8 mouse cellular contexts compared by ENCODE assay signal in genomic region chr1:55161895-55162294, GRCm38 (mm10). TPM values are rescaled to one million over a fixed set of nuclear protein-coding genes. Genes with fewer than 3 reads are reported as not detected.
DNase-seq lines count a peak whose midpoint lies in the region; ATAC-seq and TF ChIP-seq lines count a peak whose summit lies in the region.

No protein-coding gene starts in this region.

- peak; percentile 19 to 24 for DNase-seq in cerebellum, adult 2 months
- DNase-seq in cerebellum, adult 8-10 months = no peak
- no peak for DNase-seq in testis, postnatal 14 days (ENCODE audit: low spot score)
- DNase-seq in forebrain, postnatal 0 days = no peak
- DNase-seq in ovary, adult 18-20 months (ENCODE audit: low spot score) = no peak
- DNase-seq in frontal cortex, adult 2 months (ENCODE audit: extremely low spot score in 1 of 2, low spot score in 1 of 2) = no peak

- 75% methylated on average over 7 of the region's 7 CpGs for WGBS in cerebellum, adult 2 months
- WGBS in forebrain, postnatal 0 days = 65% methylated on average over 7 of the region's 7 CpGs
- WGBS in midbrain, embryonic 12.5 days = 71% methylated on average over 7 of the region's 7 CpGs

- no peak for TF ChIP-seq POLR2A in cerebellum, adult 2 months (IDR thresholded peaks at IDR 0.05; ENCODE audit: borderline replicate concordance, insufficient read depth, low read length)
- no peak for TF ChIP-seq POLR2A in testis, adult 2 months (IDR thresholded peaks at IDR 0.05; ENCODE audit: control insufficient read depth, low read depth, low read length)

- H3K4me1 ChIP-seq in cerebellum, adult 2 months (ENCODE audit: control insufficient read depth, insufficient read depth, low read length) = peaks cover 7% of the 10 kb centered on the region
- H3K4me1 ChIP-seq in testis, adult 2 months (ENCODE audit: control insufficient read depth, insufficient read depth, low read length) = no peaks in the 10 kb centered on the region
- no peaks in the 10 kb centered on the region for H3K4me1 ChIP-seq in forebrain, postnatal 0 days (ENCODE audit: insufficient read depth)
- no peaks in the 10 kb centered on the region for H3K4me1 ChIP-seq in midbrain, embryonic 12.5 days

- 0 out of 2 replicates have a peak, but pooled peaks have one; percentile 57 for ATAC-seq in forebrain, postnatal 0 days
- ATAC-seq in midbrain, embryonic 12.5 days (ENCODE audit: low FRiP score, low read depth) = 0 out of 2 replicates have a peak, but pooled peaks have one; percentile 23

- no peak overlapping the region for H3K4me3 ChIP-seq in cerebellum, adult 2 months (replicated peaks; ENCODE audit: insufficient read depth, low read depth, low read length)
- no peak overlapping the region for H3K4me3 ChIP-seq in testis, adult 2 months (ENCODE audit: control insufficient read depth, low read depth, low read length)
- H3K4me3 ChIP-seq in forebrain, postnatal 0 days (ENCODE audit: low read depth, low read length) = no peak overlapping the region
- no peak overlapping the region for H3K4me3 ChIP-seq in midbrain, embryonic 12.5 days

- no peaks in the 10 kb centered on the region for H3K36me3 ChIP-seq in testis, adult 2 months (ENCODE audit: control insufficient read depth, insufficient read depth, low read length)
- peaks cover 13% of the 10 kb centered on the region for H3K36me3 ChIP-seq in forebrain, postnatal 0 days (ENCODE audit: insufficient read depth)
- peaks cover 7% of the 10 kb centered on the region for H3K36me3 ChIP-seq in midbrain, embryonic 12.5 days

- no peak overlapping the region for H3K9ac ChIP-seq in forebrain, postnatal 0 days
- H3K9ac ChIP-seq in midbrain, embryonic 12.5 days (replicated peaks) = no peak overlapping the region

- peak; percentile 21; the same call in 1 of the 2 replicates for TF ChIP-seq CTCF in cerebellum, adult 2 months (IDR thresholded peaks at IDR 0.05; ENCODE audit: borderline replicate concordance, insufficient read depth, low read depth, low read length)
- peak; percentile 31; the same call in 1 of the 2 replicates for TF ChIP-seq CTCF in testis, adult 2 months (IDR thresholded peaks at IDR 0.05; ENCODE audit: control insufficient read depth, insufficient read depth, insufficient replicate concordance, low read depth, low read length)
- TF ChIP-seq CTCF in forebrain, postnatal 0 days (IDR thresholded peaks at IDR 0.05; ENCODE audit: low read depth) = peak; percentile 30

- H3K4me2 ChIP-seq in forebrain, postnatal 0 days (ENCODE audit: low read depth) = no peak overlapping the region
- no peak overlapping the region for H3K4me2 ChIP-seq in midbrain, embryonic 12.5 days (replicated peaks)

- H3K27ac ChIP-seq in cerebellum, adult 2 months (ENCODE audit: insufficient read depth, low read length) = no peak overlapping the region
- H3K27ac ChIP-seq in testis, adult 2 months (ENCODE audit: control insufficient read depth, insufficient read depth, low read depth, low read length) = no peak overlapping the region
- H3K27ac ChIP-seq in forebrain, postnatal 0 days (ENCODE audit: low read depth, low read length) = no peak overlapping the region
- no peak overlapping the region for H3K27ac ChIP-seq in midbrain, embryonic 12.5 days (replicated peaks)

- no peaks in the 10 kb centered on the region for H3K27me3 ChIP-seq in cerebellum, adult 2 months (ENCODE audit: control insufficient read depth, insufficient read depth, low read length)
- no peaks in the 10 kb centered on the region for H3K27me3 ChIP-seq in testis, adult 2 months (ENCODE audit: control insufficient read depth, insufficient read depth, low read length)
- no peaks in the 10 kb centered on the region for H3K27me3 ChIP-seq in forebrain, postnatal 0 days (ENCODE audit: insufficient read depth, low read length)
- H3K27me3 ChIP-seq in midbrain, embryonic 12.5 days = no peaks in the 10 kb centered on the region

- H3K9me3 ChIP-seq in forebrain, postnatal 0 days (ENCODE audit: low read length) = no peaks in the 10 kb centered on the region
- no peaks in the 10 kb centered on the region for H3K9me3 ChIP-seq in midbrain, embryonic 12.5 days

RNA-seq across cellular contexts. Expression of gene Mob4, which starts 30.9 kb away (rescaled TPM):
- 48.0 and 48.8 TPM in 2 replicates for polyA plus RNA-seq in cerebellum, adult 2 months (2012; rRNA removed)
- polyA plus RNA-seq in testis, adult 2 months (2012; rRNA removed) = 3.7 and 4.2 TPM in 2 replicates
- total RNA-seq in forebrain, postnatal 0 days (2014; rRNA removed) = 94.8 and 95.9 TPM in 2 replicates
- polyA plus RNA-seq in forebrain, postnatal 0 days (2015; fragmentation: Nextera tagmentation; extraction: Ambion mirVana) = 141 and 155 TPM in 2 replicates
- polyA plus RNA-seq in midbrain, embryonic 12.5 days (2016; fragmentation: Nextera tagmentation; extraction: Ambion mirVana) = 158 and 161 TPM in 2 replicates
- 45.5 and 47.1 TPM in 2 replicates for polyA plus RNA-seq in frontal cortex, adult 2 months (2012; rRNA removed)

Comparison
In these comparisons a context has a peak if more than half of its experiments do, and no peak if none do; other contexts are left out.
1. DNase-seq: peak in cerebellum, adult 2 months (2 of 2); none in cerebellum, adult 8-10 months (single experiment), testis, postnatal 14 days (single experiment), forebrain, postnatal 0 days (single experiment), ovary, adult 18-20 months (single experiment) and frontal cortex, adult 2 months (0 of 2).
2. Peak in every context shown above with its lines, with median percentiles within 50 percentile points of each other: CTCF ChIP-seq.